Mouse (Mus musculus) activated CD4-positive, CD25-positive, alpha-beta regulatory T cell, adult 4 months (primary cell): Measurements from ENCODE around the gene Spop. TPM values are rescaled to one million over a fixed set of nuclear protein-coding genes. Genes with fewer than 3 reads are reported as not detected.

Experiments used
- ATAC-seq: one replicate; pipeline ENCODE4 v1.8.0; 2017
- polyA plus RNA-seq, 2 experiments: library from polyadenylated mRNA; unstranded; fragments of 100-300 nt; shearing (Covaris generic); gene quantifications; one replicate each; pipeline ENCODE4 v1.2.1; 2017

The Spop gene
- polyA plus RNA-seq, 2 experiments from 2014 or later = 119 to 154 TPM

DNA sequence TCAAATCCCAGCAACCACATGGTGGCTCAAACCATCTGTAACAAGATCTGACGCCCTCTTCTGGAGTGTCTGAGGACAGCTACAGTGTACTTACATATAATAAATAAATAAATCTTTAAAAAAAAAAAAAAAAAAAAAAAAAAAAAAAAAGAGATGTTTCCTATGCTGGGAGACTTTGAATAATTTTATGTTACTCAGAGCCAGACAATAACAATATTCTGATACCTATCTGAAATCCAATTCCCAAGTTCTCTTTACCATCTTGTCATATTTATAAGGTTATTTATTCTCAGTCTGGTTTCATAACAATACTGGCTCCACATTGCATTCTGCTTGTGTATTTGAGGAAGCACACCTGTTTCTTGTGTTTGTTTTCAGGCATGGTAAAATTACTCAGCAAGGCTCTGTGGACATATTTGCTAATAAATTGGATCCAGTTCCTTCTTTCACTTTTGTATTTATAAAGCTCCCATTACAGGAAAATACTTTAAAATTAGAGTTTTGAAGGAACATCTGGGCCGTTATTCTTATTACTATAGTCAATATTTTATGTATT, 7.1 kb downstream of the Spop start:
- ATAC-seq = no peak

DNA sequence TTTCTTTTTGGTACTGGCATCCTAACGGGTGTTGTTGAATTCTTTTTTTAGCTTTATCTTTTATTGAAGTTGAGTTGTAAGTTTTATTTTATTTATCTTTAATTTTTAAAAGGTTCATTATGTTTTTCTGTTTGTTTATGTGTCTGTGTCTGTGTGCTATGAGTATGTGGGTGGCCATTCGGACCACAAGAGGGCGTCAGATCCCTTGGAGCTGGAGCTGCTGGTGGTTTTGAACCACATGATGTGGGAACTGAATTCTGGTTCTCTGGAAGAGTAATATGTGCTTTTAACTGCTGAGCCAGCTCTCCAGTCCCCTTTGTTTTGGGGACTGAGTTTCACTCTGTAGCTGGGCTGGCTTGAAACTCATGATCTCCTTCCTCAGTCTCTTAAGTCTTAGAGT, 9.6 kb downstream of the Spop start:
- ATAC-seq = no peak

DNA sequence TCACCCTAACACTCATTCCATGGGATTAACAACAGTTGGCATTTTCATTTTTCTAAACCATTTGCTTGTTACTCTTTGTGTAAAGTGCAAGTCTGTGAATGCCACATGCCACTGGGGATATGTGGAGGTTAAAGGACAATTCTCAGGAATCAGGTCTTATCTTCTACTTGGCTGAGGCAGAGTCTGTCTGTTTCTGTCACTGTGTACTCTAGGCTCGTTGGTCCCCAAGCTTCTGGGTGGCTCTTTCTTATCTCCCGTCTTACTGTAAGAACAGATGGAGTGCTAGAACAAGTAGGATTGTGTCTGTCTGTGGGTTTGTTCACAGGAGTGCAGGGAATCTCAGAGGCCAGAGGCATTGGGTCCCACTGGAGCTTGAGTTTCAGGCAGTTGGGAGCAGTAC, 17.5 kb downstream of the Spop start:
- no peak for ATAC-seq

- ATAC-seq = no peak
These were observed 18.3 kb downstream of the Spop start for GRCm38 (mm10) chr11:95432194-95432593.

DNA sequence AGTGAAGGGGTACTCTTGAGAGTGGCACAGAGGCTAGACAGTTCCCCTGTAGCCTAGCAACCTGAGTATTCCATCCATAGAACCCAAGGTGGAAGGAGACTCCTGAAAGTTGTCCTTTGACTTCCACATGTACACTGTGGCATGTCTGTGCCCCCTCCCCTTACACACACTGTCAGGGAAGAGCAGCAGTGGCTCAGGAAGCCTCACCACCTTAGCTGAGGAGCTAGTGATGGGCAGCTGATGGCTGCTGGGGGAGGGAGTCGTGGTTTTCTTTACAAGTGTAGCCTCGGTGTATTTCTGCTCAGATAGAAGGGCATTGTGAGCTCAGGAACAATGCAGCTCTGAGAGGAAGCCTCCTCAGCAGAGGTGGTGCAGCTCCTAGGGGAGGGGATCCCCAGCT, 31.5 kb downstream of the Spop start:
- ATAC-seq = no peak

DNA sequence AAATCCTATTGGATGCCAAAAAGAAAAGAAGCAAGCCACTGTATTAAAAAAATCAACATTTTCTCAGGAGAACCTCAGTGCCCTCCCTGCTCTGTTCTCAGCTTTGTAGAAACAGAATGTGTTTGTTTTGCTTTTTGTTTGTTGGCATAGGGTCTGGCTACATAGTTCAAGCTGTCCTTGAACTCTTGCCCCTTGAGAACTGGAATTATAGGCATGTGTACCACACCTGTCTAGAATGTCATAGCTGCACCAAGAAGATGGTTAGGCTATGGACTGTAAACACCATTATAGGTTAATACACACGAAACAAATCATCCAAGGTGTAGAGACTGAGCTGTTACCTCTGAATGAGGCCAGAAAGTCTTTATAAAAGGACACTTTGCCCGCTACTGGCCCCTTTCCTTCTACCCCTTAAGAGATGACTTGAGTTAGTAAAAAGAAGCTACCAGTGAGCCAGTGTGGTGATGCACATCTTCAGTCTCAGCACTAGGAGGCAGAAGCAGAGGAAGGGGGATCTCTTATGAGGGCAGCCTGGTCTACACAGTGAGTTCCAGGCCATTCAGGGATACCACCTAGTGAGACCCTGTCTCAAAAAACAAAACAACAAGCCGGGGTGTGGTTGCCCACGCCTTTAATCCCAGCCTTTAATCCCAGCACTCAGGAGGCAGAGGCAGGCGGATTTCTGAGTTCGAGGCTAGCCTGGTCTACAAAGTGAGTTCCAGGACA, 32.9 kb downstream of the Spop start:
- ATAC-seq = no peak

DNA sequence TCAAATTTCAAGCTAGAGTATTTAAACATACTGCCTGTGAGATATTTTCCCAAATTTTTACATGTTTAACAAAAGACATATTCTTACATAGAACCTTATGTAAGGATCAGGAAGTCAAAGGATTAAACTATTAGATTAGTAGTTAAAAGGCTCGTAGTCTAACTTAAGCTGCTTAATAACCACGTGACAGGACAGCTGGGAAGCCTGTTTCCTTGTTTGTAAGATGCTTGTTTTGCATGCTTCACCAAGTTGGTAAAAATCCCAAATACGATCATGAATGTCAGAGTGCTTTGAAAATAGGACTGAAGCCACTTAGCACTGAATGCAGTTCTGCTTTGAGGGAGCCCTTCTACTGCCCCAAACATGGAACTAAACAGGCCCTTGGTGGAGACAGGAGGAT, 34.5 kb downstream of the Spop start:
- no peak for ATAC-seq

DNA sequence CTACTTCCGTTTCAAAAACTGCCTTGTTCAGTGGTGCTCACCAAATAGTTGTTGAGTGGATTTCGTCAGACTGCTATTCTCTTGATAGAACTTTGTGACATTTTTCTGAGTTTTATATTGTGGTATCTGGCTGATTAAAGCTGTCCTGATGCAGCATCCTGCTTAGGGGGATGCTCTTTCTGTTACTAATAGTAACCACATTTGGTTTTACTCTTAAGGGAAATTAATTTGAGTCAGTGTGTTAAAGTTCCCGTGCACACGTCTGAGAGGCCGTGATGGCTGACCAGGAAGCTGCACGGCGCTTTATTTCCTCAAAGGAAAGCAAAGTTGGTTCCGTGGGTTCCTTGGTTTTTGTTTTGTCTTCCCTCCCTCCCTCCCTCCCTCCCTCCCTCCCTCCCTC, 41.5 kb downstream of the Spop start:
- ATAC-seq = no peak

DNA sequence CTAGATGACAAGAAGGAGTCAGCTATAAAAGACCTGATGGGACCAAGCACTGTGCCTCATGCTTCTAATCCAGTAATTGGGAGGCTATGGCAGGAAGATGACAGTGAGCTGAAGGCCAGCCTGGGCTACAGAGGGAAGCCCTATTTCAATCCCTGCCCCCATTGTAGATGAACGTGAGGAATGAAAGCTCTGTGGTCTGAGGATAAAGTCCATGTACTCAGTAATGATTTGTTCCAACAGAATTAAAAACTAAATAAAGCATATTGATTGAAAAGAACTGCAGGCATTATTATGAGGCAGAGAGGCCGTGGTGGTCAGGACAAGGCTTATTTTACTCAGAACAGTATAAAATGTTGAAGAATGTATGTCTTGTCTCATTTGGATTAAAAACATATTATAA, 47.0 kb downstream of the Spop start:
- ATAC-seq = no peak

DNA sequence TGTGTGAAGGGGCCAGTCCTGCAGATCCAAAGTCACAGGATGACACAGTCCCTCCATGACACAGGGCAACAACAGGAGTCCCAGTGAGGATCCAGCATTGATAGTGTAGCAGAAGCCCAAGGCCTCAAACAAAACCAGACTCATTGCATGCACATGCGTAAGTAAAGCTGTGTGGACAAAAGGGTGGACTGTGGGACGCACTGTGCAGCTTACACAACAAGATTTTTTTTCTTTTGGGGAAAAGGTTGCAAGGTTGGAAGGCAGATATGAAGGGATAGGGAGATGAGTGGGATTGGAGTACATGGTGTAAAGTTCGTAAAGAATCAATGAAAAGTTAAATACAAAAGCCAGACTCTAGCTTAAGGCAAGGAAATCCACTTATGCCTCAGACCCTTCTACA, 48.3 kb downstream of the Spop start:
- no peak for ATAC-seq

DNA sequence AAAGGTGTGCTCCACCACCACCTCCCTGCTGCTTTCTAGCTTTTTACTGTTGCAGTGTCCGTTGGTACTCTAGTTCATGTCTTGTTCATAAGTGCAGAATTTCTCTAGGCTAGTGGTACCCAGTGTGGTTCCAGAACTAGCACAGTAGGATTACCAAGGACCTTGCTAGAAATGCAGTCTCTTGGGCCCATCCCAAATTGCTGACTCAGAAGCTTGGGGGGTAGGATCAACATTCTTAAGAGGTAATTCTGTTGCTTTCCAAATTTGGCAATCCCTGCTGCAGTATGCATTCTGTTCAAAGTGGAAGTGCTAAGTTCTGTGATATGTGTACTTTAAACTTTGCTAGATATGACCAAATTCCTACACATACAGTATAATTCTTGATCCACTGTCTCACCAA, 53.9 kb downstream of the Spop start:
- no peak for ATAC-seq

- ATAC-seq = no peak
These were observed 59.1 kb downstream of the Spop start for GRCm38 (mm10) chr11:95472942-95473341.

DNA sequence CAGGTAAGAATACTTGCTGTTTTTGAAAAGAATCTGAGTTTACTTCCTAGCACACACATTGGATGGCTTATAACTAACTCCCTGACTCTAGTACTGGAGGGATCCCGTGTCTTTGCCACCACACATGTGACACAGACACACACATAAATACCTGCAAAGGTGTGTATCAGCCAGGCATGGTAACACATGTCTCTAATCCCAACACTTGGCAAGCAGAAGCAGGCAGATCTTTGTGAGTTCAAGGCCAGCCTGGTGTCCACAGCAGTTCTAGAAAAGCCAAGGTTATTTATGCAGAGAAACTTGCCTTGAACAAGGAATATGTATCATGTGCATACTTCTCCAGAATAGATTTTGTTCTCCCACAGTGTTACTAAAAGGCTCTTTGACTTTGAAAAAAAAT, 59.6 kb downstream of the Spop start:
- ATAC-seq = no peak

GRCm38 (mm10) chr11:95476323-95476722, 62.4 kb downstream of the Spop start:
- ATAC-seq = no peak

DNA sequence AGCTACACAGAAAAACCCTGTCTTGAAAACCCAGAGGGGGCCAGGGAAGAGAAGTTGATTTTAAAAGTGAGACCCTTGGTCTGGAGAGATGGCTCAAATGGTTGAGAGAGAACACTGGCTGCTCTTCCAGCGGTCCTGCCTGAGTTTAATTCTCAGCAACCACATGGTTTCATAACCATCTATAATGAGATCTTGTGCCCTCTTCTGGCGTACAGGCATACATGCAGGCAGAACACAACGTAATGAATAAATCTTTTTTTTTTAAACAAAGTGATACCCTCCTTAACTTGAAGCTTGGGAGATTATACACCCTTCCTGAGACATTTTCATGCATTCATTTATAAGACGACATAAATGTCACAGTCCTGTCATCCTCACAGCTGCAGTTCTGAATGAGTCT, 65.6 kb downstream of the Spop start:
- ATAC-seq = no peak

GRCm38 (mm10) chr11:95480662-95481061, 66.8 kb downstream of the Spop start:
- no peak for ATAC-seq

- no peak for ATAC-seq
These were observed 71.8 kb downstream of the Spop start for GRCm38 (mm10) chr11:95485634-95486033.

DNA sequence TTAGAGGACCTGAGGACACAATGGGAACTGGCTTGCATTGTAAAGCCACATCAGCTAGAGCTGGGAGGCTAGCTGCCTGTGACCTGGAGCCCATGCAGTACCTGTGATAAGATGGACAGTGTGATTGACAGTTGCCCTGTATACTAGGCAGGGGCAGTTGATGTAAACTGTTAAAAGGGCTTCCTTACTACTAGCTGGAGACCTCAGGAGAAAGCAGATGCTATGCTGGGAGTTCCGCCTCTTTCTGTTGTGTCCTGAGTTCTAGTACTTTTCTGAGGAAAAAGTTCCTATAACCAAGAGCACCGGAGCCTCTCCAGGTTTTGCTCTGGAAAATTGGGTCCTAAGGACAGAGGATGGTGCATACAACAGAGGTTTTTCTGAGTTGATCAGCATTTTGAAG, 73.4 kb downstream of the Spop start:
- no peak for ATAC-seq

GRCm38 (mm10) chr11:95490104-95490503, 76.2 kb downstream of the Spop start:
- no peak for ATAC-seq

GRCm38 (mm10) chr11:95492256-95492655, 78.4 kb downstream of the Spop start:
- no peak for ATAC-seq

GRCm38 (mm10) chr11:95493010-95493409, 79.1 kb downstream of the Spop start:
- ATAC-seq = no peak

DNA sequence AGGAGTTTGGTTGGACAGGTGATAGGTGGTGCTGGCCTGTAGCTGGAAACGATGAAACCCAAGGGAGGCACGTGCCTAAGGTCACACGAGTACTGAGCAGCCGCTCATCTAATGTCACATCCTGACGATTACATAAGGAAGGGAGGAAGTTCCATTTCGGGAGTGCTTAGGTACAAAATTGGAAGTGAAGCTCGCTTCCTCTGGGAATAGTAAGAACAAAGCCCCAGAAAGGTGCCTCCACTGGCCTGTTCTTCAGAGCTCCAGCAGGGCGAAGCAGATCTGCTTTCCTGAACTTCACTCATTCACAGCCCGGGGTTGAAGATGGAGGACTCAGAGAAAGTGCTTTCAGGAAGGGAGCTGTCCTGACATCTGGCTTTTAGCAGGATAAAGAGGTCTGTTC, 80.1 kb downstream of the Spop start:
- no peak for ATAC-seq

GRCm38 (mm10) chr11:95494374-95494773, 80.5 kb downstream of the Spop start:
- ATAC-seq = no peak

DNA sequence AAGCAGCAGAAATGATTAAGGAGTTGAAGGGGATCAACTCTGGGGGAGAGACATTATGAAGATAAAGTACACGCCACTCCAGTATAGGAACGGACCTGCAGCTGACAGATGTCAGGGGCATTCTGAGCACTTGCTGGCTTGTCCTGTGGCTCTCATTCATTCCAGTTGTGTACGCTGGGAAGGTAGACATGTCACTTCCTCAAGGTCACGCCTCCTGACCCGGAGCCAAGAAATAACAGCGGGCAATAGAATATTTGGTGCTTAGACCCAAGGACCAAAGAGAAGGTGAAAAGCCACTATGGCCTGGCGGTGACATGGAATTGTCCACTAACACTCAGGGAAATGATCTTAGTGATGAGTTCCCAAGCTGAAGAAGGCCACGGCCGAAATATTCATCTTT, 82.0 kb downstream of the Spop start:
- ATAC-seq = no peak

DNA sequence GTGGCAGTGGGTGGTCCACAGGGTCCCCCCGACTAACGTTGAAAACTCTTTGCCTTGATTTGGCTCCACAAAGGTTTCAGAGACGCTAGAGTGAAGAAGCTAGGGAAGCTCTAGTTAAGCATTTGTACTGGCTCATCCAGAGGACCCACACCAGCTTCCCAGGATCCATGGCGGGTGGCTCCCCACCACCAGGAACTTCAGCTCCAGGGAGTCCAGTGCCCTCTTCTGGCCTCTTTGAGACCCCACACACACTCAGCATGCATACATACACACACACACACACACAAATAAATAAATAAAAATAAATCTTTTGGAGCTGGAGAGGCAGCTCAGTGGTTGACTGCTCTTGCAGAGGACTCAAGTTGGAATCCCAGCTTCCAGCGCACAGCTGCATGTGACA, 84.0 kb downstream of the Spop start:
- no peak for ATAC-seq
